Mouse (Mus musculus): ENCODE data around the gene Cdcp2.
"Not testable (repeated sequence)": the region's sequence is repeated elsewhere in the genome, so short reads cannot be mapped to it uniquely, and the experiment has no call there.

Cdcp2 gene

DNA sequence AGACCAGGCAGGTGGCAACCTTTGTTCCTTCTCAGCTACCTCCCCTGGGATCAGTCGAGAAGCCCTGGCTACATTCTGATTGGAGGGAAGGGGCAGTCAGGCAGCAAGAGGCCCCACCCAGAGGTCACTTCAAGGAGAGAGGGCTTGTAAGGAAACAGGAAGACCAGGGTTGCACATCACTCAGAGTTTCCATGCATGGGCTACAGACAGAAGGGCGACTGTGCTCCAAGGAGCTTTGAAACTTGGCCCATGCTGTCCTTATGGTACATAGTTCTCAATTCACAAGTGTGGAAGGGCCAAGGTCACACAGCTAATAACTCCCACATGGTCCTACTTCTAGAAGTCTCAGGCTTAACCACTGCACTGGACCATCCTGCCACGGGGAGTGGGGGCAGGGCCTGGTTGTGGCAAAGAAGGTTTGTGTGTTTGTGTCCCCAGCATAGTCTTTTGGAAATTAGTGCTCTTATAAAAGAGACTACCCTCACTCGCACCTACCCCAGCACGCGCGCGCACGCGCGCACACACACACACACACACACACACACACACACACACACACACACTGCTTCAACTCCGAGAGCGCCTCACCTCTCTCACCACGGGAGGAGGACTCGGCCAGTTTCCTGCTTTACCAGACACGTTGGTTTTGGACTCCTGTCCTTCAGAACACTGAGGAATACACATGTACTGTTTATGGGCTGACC is 2.1 kb upstream of the Cdcp2 start:
- no peak for DNase-seq

DNA sequence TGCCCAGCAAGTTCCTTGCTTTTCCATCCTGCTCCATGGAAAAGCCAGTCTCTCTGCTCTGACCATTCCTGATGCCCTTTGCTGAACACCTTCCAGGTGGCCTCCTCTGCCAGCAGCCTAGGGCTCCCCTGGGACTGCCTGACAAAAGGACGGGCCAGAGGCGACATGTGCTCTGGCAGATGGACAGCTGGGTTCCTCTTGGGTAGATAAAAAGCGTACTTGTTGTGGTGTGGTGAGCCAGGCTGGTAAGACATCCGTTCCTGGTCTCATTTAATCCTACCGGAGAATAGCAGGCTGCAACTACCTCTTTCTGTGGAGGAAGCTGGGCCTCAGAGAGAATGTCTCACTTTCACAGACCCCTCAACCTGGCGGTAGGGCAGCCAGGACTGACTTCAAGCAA is 648 bp upstream of the Cdcp2 start:
- no peak for DNase-seq

DNA sequence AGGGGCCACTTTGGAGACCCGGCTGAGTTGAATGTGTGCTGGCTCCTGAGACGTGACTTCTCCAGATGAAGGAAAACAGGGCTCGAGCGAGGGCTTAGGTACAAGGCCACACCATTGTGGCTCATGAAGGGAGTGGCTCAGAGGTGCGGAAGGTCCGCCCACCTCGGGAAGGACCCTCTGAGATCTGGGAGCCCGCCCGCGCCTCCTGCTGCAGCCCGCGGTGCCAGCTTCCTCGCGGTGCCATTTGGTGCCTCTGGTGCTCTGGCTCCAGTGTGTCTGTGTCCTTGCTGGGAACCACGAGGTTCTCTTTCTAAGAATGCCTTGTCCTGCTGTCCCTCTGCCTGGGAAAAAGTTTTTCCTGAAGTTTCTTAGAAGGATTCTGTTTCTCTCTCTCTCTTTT is 1.2 kb downstream of the Cdcp2 start:
- no peak for DNase-seq

DNA sequence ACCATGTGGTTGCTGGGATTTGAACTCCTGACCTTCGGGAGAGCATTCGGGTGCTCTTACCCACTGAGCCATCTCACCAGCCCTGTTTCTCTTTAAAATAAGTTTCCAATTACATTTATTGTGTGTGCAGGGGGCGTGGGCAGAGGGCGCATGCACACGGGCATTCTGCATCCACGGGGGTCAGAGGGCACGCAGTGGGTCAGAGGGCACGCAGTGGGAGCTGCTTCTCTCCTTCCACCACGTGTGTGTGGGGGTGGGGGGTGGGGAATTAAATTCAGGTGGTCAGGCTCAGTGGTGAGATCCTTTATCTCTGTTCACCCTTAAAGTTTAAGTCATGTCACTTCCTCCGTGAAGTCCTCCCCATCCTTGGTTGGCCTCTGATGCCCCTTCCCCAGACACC is 1.7 kb downstream of the Cdcp2 start:
- no peak for DNase-seq

DNA sequence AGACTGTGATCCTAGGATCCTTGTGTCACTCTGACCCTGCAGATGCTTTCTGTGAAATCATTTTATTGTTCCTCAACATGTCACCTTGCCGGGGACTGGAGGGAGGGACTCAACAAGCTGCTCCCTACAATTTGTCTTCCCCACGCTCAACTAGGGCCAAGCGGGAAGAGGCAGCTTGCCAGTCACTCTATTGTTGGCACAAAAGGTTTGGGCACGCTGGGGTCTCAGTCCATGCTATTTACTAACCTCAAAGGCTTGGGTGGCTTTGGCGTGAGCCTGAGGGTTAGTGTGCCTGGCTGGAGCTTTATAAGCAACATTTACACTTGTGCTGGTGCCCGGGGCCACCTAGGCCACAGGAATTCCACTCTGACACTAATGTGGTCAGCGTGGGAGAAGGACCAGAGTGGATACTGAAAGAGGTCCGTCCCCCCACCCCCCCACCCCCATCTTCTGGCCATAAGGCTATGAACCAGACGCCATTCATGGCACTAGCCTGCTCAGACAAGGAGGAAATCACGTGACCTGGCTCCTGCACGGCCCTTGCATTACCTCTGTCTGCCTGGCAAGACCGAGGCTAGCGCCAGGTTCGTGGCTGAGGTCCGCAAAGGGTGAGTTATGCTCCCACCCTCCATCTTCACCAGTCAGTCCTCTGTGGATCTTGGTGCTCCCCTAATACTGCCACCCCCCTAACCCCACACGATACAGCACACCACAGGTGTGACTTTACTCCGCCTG is 2.3 kb downstream of the Cdcp2 start:
- no peak for DNase-seq

DNA sequence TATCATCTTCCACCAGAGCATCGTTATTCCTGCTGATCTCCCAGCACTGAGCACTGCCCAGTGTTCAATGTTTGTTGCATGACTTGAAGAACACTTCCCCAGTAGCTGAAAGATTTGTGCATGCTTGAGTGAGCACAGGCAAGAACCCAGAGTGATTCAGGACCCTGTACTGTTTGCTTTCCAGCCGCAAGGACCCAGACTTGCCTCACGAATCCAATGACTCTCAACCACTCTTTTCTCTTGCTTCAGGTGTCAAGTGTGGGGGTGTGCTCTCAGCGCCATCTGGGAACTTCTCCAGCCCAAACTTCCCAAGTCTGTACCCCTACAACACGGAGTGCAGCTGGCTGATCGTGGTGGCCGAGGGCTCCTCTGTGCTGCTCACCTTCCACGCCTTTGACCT is 5.5 kb downstream of the Cdcp2 start:
- DNase-seq, result no peak

DNA sequence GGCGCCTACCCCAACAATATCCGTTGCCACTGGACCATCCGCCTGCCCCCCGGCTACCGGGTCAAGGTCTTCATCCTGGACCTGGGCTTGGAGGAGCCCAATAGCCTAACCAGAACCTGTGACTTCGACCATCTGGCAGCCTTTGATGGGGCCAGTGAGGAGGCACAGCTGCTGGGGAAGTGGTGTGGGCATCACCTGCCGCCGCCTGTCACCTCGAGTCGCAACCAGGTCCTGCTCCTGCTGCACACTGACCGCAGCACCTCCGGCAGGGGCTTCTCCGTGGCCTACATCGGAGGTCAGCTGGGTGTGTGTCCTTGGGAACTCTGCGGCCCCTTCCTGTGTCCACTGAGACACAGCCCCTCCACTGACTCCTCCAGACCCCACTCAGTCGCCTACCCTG is 10.1 kb downstream of the Cdcp2 start:
- DNase-seq, result no peak

DNA sequence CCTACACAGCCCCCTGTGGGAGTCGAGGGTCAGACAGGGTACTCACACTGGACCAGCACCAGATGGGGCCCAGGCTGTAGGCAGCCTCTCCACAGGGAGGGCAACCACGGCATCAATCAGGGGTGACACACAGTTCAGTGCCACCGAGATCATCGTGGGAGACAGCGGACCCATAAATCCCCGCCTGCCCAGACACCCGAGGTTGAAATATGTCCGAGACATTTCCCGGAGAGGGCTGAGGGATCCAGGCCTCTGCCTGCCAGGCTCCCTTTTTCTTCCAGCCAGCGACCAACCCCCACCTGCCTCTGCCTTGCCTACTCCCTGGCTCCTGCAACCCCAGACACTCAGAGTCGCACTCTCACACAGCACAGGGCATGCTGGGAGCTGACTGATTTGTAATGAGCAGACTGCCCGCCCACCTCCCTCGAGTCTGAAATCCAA is 11.6 kb downstream of the Cdcp2 start:
- no peak for DNase-seq

DNA sequence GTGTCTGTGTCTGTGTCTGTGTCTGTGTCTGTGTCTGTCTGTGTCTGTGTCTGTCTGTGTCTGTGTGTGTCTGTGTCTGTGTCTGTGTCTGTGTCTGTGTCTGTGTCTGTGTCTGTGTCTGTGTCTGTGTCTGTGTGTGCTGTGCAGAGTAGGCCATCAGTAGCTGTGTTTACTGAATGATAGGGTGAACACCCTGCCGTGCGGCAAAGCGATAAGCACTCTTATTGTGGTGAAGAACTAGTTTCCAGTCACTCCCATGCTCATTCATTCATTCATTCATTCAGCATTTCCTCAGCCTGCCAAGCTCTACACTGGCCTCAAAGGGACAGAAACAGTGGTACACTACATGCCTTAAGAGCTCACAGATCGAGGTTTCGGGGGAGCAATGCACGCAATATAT is 12.5 kb downstream of the Cdcp2 start:
- DNase-seq, result not testable (repeated sequence)

DNA sequence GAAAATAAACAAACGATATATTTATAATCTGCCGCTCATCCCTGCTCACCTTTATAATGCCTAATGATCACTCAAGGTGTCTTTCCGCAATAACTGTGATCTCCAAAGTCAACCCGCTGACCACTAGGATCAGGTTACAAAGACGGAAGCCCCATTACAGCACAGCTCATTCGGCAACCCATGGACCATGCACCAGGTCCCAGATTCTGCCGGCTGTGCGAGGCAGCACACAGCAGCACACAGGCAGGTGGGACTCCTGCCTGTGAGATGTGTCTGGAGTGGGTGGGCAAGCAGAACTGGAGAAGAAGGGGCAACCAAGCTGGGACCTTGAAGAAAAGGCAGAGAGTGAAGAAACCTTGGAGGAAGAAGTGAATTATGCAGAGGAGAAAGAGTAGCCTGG is 17.6 kb downstream of the Cdcp2 start:
- no peak for DNase-seq

DNA sequence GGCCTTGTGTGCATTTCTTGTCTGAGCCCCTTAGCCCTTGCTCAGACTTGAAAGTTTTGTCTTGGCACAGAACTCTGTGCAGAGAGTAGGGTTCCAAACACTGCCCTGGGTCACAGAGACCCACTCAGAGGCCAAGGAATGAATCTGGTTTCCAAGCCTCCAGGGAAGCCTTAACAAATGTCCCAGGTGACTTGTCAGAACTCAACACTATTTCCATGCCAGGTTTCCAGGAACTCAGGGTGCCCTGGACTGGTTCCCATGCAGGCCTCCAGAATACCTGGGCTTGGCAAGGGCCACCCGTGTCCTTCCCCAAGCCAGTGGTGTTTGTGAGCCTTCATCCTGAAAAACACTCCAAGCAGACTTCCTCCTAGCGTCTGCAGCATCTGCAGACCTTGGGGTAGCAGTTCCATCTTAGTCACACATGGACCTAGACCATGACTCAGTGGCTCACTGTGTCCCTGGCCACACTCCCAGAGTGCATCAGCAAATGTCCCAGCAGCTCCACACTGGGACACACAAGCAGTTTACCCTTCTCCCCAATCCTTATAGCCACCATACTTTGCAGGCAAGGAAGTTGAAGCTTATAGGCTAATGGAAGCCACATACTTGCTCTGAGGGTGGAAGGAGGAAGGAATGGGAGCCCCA is 21.2 kb downstream of the Cdcp2 start:
- no peak for DNase-seq

DNA sequence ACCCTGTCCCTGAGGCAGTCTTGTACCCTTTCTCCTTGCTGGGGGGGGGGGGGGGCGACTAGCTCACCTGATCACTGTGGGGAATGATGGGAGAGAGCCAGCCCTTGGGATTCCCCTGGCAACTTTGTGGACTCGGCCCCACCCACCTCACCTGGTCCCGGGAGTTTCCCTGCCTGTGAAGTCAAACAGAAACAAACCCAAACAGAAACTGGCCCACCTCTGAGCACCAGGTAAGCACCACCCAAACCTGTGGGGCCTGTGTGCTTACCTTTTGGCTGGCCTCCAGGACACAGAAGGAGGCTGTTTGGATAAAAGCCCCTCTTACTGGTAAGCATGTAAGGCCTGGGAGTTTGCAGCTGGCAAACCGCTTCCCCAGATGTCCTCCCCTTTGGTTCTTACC is 22.4 kb downstream of the Cdcp2 start:
- no peak for DNase-seq

DNA sequence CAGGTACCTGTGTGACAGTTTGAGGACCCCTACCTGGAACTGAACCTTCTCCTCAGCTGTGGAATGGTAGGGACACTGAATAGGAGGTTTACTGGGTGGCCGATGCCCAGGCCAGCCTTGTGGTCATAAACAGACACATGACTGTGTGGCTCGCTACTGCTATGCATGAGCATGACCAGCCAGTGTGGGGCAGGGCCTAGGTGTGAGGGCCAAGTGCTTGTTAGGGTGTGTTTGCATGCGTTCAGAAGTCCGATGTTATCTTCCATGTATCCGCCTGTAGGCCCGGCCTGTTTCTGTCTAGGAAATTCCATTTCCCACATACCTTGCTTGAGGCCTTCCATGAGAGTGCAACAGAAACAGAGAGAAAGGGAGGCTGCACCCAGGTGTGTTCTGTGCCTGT is 24.0 kb downstream of the Cdcp2 start:
- DNase-seq, result no peak

DNA sequence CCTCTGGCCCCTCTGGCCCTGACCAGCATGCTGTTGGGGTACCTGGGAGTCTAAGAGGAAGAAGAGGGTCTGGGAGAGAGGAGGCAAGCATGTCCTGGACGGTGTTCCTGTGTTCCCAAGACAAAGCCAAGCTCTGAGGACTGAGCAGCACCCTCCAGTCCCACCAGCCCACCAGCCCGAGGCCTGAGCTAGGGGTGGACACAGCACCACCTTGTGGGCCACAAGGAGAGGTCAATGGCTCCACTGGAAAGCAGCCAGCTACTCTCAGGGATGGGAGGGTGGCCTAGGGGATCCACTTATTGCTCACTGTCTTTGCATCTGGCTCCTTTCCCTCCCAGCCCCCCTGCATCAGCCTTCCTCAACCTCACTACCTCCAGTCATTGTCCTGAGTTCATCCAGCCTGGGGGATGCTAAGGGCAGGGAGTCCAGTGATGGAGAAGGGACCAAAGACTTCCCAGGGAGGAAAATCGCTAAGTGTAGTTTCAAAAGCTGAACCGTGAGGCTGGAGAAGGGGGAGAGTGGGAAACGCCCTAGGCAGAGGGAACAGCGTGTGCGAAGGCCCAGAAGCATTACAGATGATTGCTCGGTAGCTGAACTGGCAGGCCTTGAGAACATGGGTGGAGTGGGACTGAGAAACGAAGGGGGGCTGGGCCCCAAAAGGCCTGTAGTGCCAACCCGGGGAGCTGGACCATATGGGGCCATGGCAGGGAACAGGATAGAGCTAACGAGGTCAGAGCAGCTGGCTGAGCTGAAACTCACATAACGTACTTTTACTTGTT is 24.7 kb downstream of the Cdcp2 start:
- peak; percentile 44 for DNase-seq

DNA sequence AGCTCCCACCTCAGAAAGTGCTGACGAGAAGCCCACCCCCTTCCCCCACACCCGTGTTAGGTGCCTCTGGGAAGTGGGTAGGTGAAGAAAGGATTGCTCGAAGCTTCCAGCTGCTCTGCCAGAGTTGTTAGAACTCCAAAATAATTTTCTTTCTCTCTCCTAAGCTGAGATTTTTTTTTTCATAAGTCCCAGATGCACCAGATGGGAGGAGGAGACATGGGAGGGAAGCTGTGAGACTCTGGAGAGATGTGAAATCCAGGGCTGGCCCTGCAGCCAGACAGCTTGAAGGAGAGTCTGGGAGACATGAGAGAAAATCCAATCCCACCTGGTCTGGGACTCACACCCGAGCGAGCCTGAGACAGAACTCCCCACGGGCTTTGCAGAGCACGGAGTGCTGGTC is 27.7 kb downstream of the Cdcp2 start:
- no peak for DNase-seq

DNA sequence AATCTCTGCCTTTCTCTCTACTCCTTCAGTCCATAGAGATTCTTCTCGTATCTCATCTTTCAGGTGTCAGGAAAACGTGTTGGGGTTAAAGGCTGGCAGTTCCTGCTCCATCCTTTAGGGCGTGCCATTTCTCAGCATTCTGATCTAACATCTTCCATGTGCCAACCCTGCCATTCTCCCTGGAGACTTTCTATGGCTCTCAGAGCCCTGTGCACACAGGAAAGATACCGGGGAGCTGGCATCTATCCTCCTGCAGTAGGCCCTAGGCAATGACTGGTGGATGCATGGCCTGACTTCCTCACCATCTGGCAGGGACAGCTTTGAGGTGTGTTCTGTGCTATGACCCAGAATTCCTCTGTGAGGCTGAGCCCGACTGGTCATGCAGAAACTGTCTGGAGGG is 28.4 kb downstream of the Cdcp2 start:
- DNase-seq, result no peak

DNA sequence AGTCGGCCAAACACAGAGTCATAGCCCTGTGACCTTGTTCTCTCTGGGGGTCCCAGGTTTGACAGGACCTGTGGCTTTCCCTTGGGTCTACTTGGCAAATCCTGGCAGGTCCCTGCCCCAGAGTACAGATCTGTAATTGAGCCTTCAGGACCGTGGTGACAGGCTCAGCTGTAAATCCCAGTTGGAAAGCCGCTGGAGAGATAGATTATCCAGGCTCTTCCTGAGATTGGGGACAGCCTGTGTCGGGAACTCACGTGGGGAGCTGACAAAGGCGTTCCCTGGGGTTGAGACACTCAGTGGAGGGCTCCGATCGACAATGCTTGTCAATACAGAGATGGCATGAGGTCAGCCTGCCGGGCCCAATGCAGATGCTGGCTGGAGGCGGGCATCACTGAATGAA is 29.7 kb downstream of the Cdcp2 start:
- no peak for DNase-seq

DNA sequence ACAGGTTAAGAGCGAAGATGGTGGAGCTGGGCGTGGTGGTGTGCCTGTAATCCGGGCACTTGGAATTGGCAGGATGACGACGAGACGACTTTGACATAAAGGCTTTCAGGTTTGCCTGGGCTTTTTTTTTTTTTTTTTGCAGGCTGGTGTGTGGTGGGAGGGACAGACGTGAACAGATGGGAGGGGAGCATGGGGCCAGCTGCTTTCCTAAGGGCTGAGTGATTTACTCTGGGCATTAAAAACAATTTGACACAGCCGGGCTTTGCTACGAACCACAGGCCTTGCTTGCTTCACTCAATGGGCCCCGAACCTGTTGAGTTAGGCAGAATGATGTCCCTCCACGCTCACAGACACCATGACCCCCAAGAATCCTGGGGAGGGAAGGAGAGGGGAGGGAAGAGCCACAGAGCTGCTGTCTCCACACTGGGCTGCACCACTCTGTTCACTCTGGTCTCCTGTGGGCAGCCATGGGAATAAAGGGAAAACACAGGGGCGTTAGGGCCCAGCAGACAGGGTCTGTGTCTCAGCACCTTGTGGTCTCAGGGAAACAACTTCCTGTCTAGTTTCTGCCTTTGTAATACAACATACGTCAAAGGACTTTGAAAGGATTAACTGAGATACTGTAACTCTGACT is 30.3 kb downstream of the Cdcp2 start:
- no peak for DNase-seq

DNA sequence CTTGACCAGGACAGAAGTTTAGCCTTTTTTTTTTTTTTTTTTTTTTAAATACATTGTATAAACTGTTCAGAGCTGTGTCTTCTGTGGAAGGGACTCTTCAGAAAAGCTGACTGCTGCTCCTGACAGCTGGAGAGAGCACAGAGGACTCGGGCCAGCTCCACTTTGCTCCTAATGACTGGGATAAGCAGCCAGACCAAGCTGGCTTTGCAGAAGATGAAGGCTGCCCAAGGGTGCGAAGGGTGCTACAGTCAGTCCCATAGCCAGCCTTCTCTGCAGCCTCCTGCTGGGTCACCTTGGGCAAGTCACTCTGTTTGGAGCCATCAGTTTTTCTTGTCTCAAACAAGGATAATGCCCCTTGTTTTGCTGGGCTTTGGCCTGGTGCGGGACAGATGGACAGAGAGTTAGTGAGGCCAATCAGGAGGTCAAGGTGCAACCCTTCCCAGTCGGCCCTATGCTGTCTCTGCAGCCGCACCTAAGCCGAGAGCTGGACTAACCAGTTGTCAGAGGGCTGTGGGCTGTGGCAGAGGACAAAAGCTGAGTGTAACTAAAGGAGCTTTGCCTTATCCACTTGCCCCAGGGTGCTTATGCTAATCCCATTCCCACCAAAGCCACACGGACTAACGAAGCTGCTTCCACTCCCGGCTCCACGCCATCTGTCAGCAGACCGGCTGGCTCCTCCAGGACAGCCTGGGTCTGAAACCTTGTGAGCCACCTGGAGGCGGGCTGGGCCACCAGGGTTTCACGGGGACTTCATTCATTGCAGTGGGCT is 31.4 kb downstream of the Cdcp2 start:
- no peak for DNase-seq

DNA sequence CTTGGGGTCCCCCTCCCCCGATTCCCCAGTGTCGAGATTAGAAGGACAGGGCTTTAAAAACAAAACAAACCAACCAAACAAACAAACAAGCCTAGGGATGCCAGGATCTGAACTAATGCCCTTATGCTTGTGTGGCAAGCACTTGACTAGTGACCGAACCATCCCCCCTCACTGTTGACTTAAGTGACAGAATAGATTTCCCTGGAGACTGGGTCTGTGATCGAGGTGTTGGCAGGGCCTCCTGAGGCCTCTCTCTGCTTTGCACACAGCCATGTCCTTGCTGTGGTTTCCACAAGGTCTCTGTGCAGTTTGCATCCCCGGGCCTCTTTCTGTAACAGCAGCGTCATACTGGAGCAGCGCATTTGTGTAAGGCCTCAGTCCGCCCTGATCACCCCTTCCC is 32.7 kb downstream of the Cdcp2 start:
- no peak for DNase-seq

DNA sequence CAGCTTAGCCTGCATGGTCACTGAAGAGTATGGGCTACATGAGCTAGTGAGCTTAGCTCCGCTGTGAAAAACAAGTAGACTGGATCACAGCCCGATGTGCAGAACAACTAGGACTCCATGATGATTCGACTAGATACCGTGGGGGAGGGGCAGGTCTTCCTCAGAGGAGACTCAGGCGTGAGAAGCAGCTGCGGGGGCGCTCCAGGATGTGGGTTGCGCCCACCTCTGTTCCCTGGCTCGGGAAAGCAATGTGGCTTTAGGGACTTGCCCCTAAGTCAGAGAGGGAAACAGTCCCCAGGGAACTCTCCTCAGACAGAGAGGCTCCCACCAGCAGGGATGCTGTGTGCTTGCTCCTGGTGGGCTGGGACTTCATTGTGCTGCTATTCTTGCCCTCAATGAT is 33.8 kb downstream of the Cdcp2 start:
- DNase-seq, result peak; percentile 34

DNA sequence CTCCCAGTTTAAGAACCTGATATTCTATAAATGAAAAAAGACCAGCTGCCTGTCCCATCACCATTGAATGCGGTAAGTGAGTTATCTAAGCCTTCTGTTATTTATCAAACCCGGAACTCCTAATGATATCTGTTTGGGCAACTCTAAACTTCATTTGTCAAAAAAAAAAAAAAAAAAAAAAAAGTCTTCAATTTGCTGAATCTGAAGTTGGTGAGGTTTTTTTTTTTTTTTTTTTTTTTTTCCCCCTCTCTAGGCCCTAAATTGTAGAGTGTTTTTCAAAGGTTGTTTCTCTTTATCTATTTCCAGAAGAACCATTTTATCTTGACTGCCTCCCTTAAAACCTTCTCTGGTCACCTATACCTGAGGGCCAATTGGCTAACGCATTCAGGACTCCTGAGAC is 38.2 kb downstream of the Cdcp2 start:
- no peak for DNase-seq

All from right cerebral cortex, postnatal 4 days (tissue).